Comparison of ENCODE assay signal across 8 mouse cellular contexts in genomic region chr10:81434361-81435263, GRCm38 (mm10). TPM values are rescaled to one million over a fixed set of nuclear protein-coding genes. Genes with fewer than 3 reads are reported as not detected.
DNase-seq lines count a peak whose midpoint lies in the region; ATAC-seq and TF ChIP-seq lines count a peak whose summit lies in the region.

No protein-coding gene starts in this region.

- H3K36me3 ChIP-seq in hindbrain, embryonic 14.5 days (replicated peaks; ENCODE audit: control insufficient read depth, insufficient read depth) = no peaks in the 10 kb centered on the region
- H3K36me3 ChIP-seq in myocyte (ENCODE audit: control insufficient read depth, insufficient read depth) = no peaks in the 10 kb centered on the region

- H3ac ChIP-seq in myocyte (ENCODE audit: control insufficient read depth, insufficient read length) = no peak overlapping the region

- peak overlapping the region; percentile 58 for H3K27ac ChIP-seq in left cerebral cortex, adult 2 months
- H3K27ac ChIP-seq in brown adipose tissue, adult 24 weeks (replicated peaks; ENCODE audit: low read depth, low read length) = peak overlapping the region; percentile 73
- H3K27ac ChIP-seq in hindbrain, embryonic 14.5 days = peak overlapping the region; percentile 57

- no peaks in the 10 kb centered on the region for H3K9me3 ChIP-seq in hindbrain, embryonic 14.5 days (ENCODE audit: control insufficient read depth, low read length)

- H3K9ac ChIP-seq in hindbrain, embryonic 14.5 days = no peak overlapping the region

- no peak overlapping the region for H3K4me2 ChIP-seq in hindbrain, embryonic 14.5 days (replicated peaks)
- peak overlapping the region; percentile 91 for H3K4me2 ChIP-seq in myocyte (ENCODE audit: low read depth)

- no peaks in the 10 kb centered on the region for H3K79me2 ChIP-seq in myocyte (ENCODE audit: control insufficient read depth, insufficient read depth)

- TF ChIP-seq POLR2A in myocyte (IDR thresholded peaks at IDR 0.05; ENCODE audit: insufficient read length, low read depth) = peak; percentile 0

- H3K27me3 ChIP-seq in hindbrain, embryonic 14.5 days (ENCODE audit: control insufficient read depth, insufficient read depth, low read length) = no peaks in the 10 kb centered on the region
- H3K27me3 ChIP-seq in myocyte (ENCODE audit: control insufficient read depth, insufficient read depth, insufficient read length) = no peaks in the 10 kb centered on the region

- no peak for ATAC-seq in hindbrain, embryonic 14.5 days (ENCODE audit: low FRiP score)
- no peak for ATAC-seq in megakaryocyte progenitor cell, adult 5-6 weeks (replicated peaks; ENCODE audit: poor library complexity)

- intact Hi-C loops in left cerebral cortex, adult 2 months (cut with DNase I) = no loop called here

- H3K4me3 ChIP-seq in left cerebral cortex, adult 2 months = no peak overlapping the region
- H3K4me3 ChIP-seq in brown adipose tissue, adult 24 weeks (ENCODE audit: insufficient read depth, low read depth, low read length) = no peak overlapping the region
- H3K4me3 ChIP-seq in hindbrain, embryonic 14.5 days (replicated peaks; ENCODE audit: low read length) = no peak overlapping the region
- no peak overlapping the region for H3K4me3 ChIP-seq in myocyte

- no peak for TF ChIP-seq CTCF in left cerebral cortex, adult 2 months (IDR thresholded peaks at IDR 0.05)

- DNase-seq in left cerebral cortex, adult 2 months (ENCODE audit: extremely low spot score in 1 of 2, low spot score in 2 of 2) = peak; percentile 9
- DNase-seq in left cerebral cortex, adult 9 months (ENCODE audit: low spot score in 2 of 2) = no peak
- DNase-seq in MN1 (ENCODE audit: low spot score) = peak; percentile 56
- no peak for DNase-seq in hindbrain, embryonic 14.5 days (ENCODE audit: low spot score)
- DNase-seq in yolk sac, embryonic 10.5 days (ENCODE audit: low spot score) = no peak

- WGBS in hindbrain, embryonic 14.5 days = 66% methylated on average over 15 of the region's 15 CpGs

- H3K4me1 ChIP-seq in brown adipose tissue, adult 24 weeks (ENCODE audit: control insufficient read depth, insufficient read depth, insufficient read length, low read length) = peaks cover 14% of the 10 kb centered on the region
- peaks cover 21% of the 10 kb centered on the region for H3K4me1 ChIP-seq in hindbrain, embryonic 14.5 days (replicated peaks; ENCODE audit: control insufficient read depth, insufficient read depth, low read length)

TF ChIP-seq in myocyte, 11 proteins besides CTCF, POLR2A, EP300 and RAD21:
- no peak for TF ChIP-seq REST (IDR thresholded peaks at IDR 0.05; ENCODE audit: insufficient read depth, insufficient read length)

RNA-seq across cellular contexts. Expression of gene Nfic, which starts 20.8 kb away (rescaled TPM):
- total RNA-seq in left cerebral cortex, adult 2 months (2021) = 10 to 100 TPM; 93.4 to 94.9 TPM
- polyA plus RNA-seq in brown adipose tissue, adult 24 weeks (2012; ENCODE audit: insufficient read depth, insufficient read length, missing spikeins) = 40.9 and 42.9 TPM in 2 replicates
- 17.3 and 25.8 TPM in 2 replicates for polyA plus RNA-seq in hindbrain, embryonic 14.5 days (2014; fragmentation: Nextera tagmentation; extraction: Ambion mirVana)
- 115 TPM for polyA plus RNA-seq in myocyte (2012; fragmentation: generic; extraction: Trizol)
- 35.5 and 36.8 TPM in 2 replicates for total RNA-seq in megakaryocyte progenitor cell, adult 5-6 weeks (2015)
- 4.0 and 5.0 TPM in 2 replicates for total RNA-seq in megakaryocyte progenitor cell, adult 5-6 weeks (2017)

RNA-seq across cellular contexts. Expression of gene Smim24, which starts 41.8 kb away (rescaled TPM):
- total RNA-seq in left cerebral cortex, adult 2 months (2021) = 1 to 10 TPM; 1.3 to 1.4 TPM
- 1.9 and 5.3 TPM in 2 replicates for polyA plus RNA-seq in brown adipose tissue, adult 24 weeks (2012; ENCODE audit: insufficient read depth, insufficient read length, missing spikeins)
- polyA plus RNA-seq in hindbrain, embryonic 14.5 days (2014; fragmentation: Nextera tagmentation; extraction: Ambion mirVana) = 0.84 and 1.3 TPM in 2 replicates
- 0.30 TPM for polyA plus RNA-seq in myocyte (2012; fragmentation: generic; extraction: Trizol)
- 31.0 and 31.4 TPM in 2 replicates for total RNA-seq in megakaryocyte progenitor cell, adult 5-6 weeks (2015)
- 7.5 and 17.1 TPM in 2 replicates for total RNA-seq in megakaryocyte progenitor cell, adult 5-6 weeks (2017)

RNA-seq across cellular contexts. Expression of gene Gm48552, which starts 45.8 kb away (rescaled TPM):
- 1 to 10 TPM; 5.1 to 7.1 TPM for total RNA-seq in left cerebral cortex, adult 2 months (2021)
- not detected in 2 replicates for polyA plus RNA-seq in brown adipose tissue, adult 24 weeks (2012; ENCODE audit: insufficient read depth, insufficient read length, missing spikeins)
- 1.9 and 2.2 TPM in 2 replicates for polyA plus RNA-seq in hindbrain, embryonic 14.5 days (2014; fragmentation: Nextera tagmentation; extraction: Ambion mirVana)
- polyA plus RNA-seq in myocyte (2012; fragmentation: generic; extraction: Trizol) = 0.73 TPM
- total RNA-seq in megakaryocyte progenitor cell, adult 5-6 weeks (2015) = not detected in 2 replicates
- total RNA-seq in megakaryocyte progenitor cell, adult 5-6 weeks (2017) = 0.46 TPM in 1 of 2 replicates, not detected in the other

RNA-seq across cellular contexts. Expression of gene Celf5, which starts 47.9 kb away (rescaled TPM):
- 100 to 1,000 TPM; 284 to 288 TPM for total RNA-seq in left cerebral cortex, adult 2 months (2021)
- 0.63 TPM in 1 of 2 replicates, not detected in the other for polyA plus RNA-seq in brown adipose tissue, adult 24 weeks (2012; ENCODE audit: insufficient read depth, insufficient read length, missing spikeins)
- 46.6 and 55.9 TPM in 2 replicates for polyA plus RNA-seq in hindbrain, embryonic 14.5 days (2014; fragmentation: Nextera tagmentation; extraction: Ambion mirVana)
- polyA plus RNA-seq in myocyte (2012; fragmentation: generic; extraction: Trizol) = 0.37 TPM
- total RNA-seq in megakaryocyte progenitor cell, adult 5-6 weeks (2015) = 0.10 TPM in 1 of 2 replicates, not detected in the other
- total RNA-seq in megakaryocyte progenitor cell, adult 5-6 weeks (2017) = not detected in 2 replicates

RNA-seq across cellular contexts. Expression of gene Gm48551, which starts 50.3 kb away (rescaled TPM):
- 1 to 10 TPM; 2.0 to 3.4 TPM for total RNA-seq in left cerebral cortex, adult 2 months (2021)
- polyA plus RNA-seq in brown adipose tissue, adult 24 weeks (2012; ENCODE audit: insufficient read depth, insufficient read length, missing spikeins) = 2.4 TPM in 1 of 2 replicates, not detected in the other
- polyA plus RNA-seq in hindbrain, embryonic 14.5 days (2014; fragmentation: Nextera tagmentation; extraction: Ambion mirVana) = 5.5 and 5.7 TPM in 2 replicates
- polyA plus RNA-seq in myocyte (2012; fragmentation: generic; extraction: Trizol) = 1.7 TPM
- total RNA-seq in megakaryocyte progenitor cell, adult 5-6 weeks (2015) = 2.6 and 3.0 TPM in 2 replicates
- total RNA-seq in megakaryocyte progenitor cell, adult 5-6 weeks (2017) = 0.62 and 1.7 TPM in 2 replicates

Comparison
In these comparisons a context has a peak if more than half of its experiments do, and no peak if none do; other contexts are left out.
1. DNase-seq: peak in left cerebral cortex, adult 2 months (2 of 2) and MN1 (single experiment); none in left cerebral cortex, adult 9 months (0 of 2), hindbrain, embryonic 14.5 days (single experiment) and yolk sac, embryonic 10.5 days (single experiment).
2. Peak in every context shown above with its lines, with median percentiles within 50 percentile points of each other: H3K27ac ChIP-seq.